Mouse (Mus musculus) embryo, embryonic 10.5 days (tissue): Measurements from ENCODE around the gene Clybl.
A peak's percentile ranks its signal among the peaks of the same experiment; 100 is the strongest.

Source experiments
- DNase-seq: peaks from one replicate; pipeline ENCODE4 v3.0.0-alpha.2; 2015; ENCODE audit warnings: low spot score

The Clybl gene

GRCm38 (mm10) chr14:122181078-122181814 is at the start of gene Clybl:
Gene Clybl, plus strand, starts transcription at chr14:122181704.
- peak; percentile 95 for DNase-seq

GRCm38 (mm10) chr14:122136368-122136928 is 45.1 kb upstream of the Clybl start:
- DNase-seq, result no peak

- no peak for DNase-seq
Measured at GRCm38 (mm10) chr14:122137234-122137633, 44.3 kb upstream of the Clybl start.

GRCm38 (mm10) chr14:122140126-122140525 is 41.4 kb upstream of the Clybl start:
- no peak for DNase-seq

- no peak for DNase-seq
Measured at GRCm38 (mm10) chr14:122143585-122144269, 37.8 kb upstream of the Clybl start.

- no peak for DNase-seq
Measured at GRCm38 (mm10) chr14:122145374-122145773, 36.1 kb upstream of the Clybl start.

GRCm38 (mm10) chr14:122150616-122151015 is 30.9 kb upstream of the Clybl start:
- peak; percentile 8 for DNase-seq

- DNase-seq, result no peak
Measured at GRCm38 (mm10) chr14:122157738-122158137, 23.8 kb upstream of the Clybl start.

- DNase-seq, result no peak
Measured at GRCm38 (mm10) chr14:122160916-122161315, 20.6 kb upstream of the Clybl start.

- no peak for DNase-seq
Measured at GRCm38 (mm10) chr14:122168912-122169311, 12.6 kb upstream of the Clybl start.

GRCm38 (mm10) chr14:122170202-122170781 is 11.2 kb upstream of the Clybl start:
- DNase-seq, result no peak

GRCm38 (mm10) chr14:122171031-122171430 is 10.5 kb upstream of the Clybl start:
- DNase-seq, result no peak

- DNase-seq, result no peak
Measured at GRCm38 (mm10) chr14:122176263-122176798, 5.2 kb upstream of the Clybl start.

- no peak for DNase-seq
Measured at GRCm38 (mm10) chr14:122179262-122179661, 2.2 kb upstream of the Clybl start.

GRCm38 (mm10) chr14:122181815-122182157 is 282 bp downstream of the Clybl start:
- no peak for DNase-seq

- DNase-seq, result no peak
Measured at GRCm38 (mm10) chr14:122182220-122182619, 716 bp downstream of the Clybl start.

GRCm38 (mm10) chr14:122183974-122184373 is 2.5 kb downstream of the Clybl start:
- no peak for DNase-seq

- no peak for DNase-seq
Measured at GRCm38 (mm10) chr14:122188250-122188649, 6.7 kb downstream of the Clybl start.

GRCm38 (mm10) chr14:122189901-122190300 is 8.4 kb downstream of the Clybl start:
- no peak for DNase-seq

- no peak for DNase-seq
Measured at GRCm38 (mm10) chr14:122190527-122190926, 9.0 kb downstream of the Clybl start.

- DNase-seq, result peak; percentile 89
Measured at GRCm38 (mm10) chr14:122190941-122191510, 9.5 kb downstream of the Clybl start.

- no peak for DNase-seq
Measured at GRCm38 (mm10) chr14:122194630-122195029, 13.1 kb downstream of the Clybl start.
